Mouse (Mus musculus) embryonic fibroblast, embryonic 13.5 days (primary cell): ENCODE results near the gene Ddx28.
A peak's percentile ranks its signal among the peaks of the same experiment; 100 is the strongest.

Experiments used
- CTCF ChIP-seq: IDR thresholded peaks from 2 replicates; pipeline ENCODE4 v1.5.1; 2011; ENCODE audit warnings: mild to moderate bottlenecking, control low read depth, low read length, moderate library complexity, borderline replicate concordance; ENCODE audit not compliant: insufficient read depth
- POLR2A ChIP-seq: IDR thresholded peaks from 2 replicates; pipeline ENCODE4 v1.6.1; 2011; ENCODE audit warnings: low read depth, mild to moderate bottlenecking, control low read depth, low read length, moderate library complexity

- TF ChIP-seq CTCF (no peak), POLR2A (0 out of 2 replicates have a peak, but pooled peaks have one; percentile 16)
Measured at GRCm38 (mm10) chr8:105964506-105965265, 47.0 kb downstream of the Ddx28 start.
